Mouse (Mus musculus): ENCODE results near the gene Mettl1. TPM values are rescaled to one million over a fixed set of nuclear protein-coding genes. Genes with fewer than 3 reads are reported as not detected.
A peak's percentile ranks its signal among the peaks of the same experiment; 100 is the strongest.
"Not testable (repeated sequence)": the region's sequence is repeated elsewhere in the genome, so short reads cannot be mapped to it uniquely, and the experiment has no call there.

The Mettl1 gene
- polyA plus RNA-seq, 1 experiment from 2014 or later = 34.9 TPM

DNA sequence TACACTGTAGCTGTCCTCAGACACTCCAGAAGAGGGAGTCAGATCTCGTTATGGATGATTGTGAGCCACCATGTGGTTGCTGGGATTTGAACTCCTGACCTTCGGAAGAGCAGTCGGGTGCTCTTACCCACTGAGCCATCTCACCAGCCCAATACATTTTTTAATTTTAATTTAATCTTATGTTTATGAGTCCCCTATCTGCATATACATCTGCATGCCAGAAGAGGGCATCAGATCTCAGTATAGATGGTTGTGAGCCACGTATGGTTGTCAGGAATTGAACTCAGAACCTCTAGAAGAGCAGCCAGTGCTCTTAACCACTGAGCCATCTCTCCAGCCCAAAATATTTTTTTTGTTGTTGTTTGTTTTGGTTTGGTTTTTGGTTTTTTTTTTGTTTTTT, 31.1 kb downstream of the Mettl1 start:
- not testable (repeated sequence) for H3K27ac ChIP-seq; H3K9ac ChIP-seq; H3K9me3 ChIP-seq (replicated peaks); H3K4me2 ChIP-seq (replicated peaks); H3K4me3 ChIP-seq; ATAC-seq (ENCODE audit: low FRiP score)
- 85% methylated on average over 4 of the region's 4 CpGs for WGBS
- peaks cover 23% of the 10 kb centered on the region for H3K27me3 ChIP-seq
- peaks cover 27% of the 10 kb centered on the region for H3K4me1 ChIP-seq
- H3K36me3 ChIP-seq = peaks cover 12% of the 10 kb centered on the region

DNA sequence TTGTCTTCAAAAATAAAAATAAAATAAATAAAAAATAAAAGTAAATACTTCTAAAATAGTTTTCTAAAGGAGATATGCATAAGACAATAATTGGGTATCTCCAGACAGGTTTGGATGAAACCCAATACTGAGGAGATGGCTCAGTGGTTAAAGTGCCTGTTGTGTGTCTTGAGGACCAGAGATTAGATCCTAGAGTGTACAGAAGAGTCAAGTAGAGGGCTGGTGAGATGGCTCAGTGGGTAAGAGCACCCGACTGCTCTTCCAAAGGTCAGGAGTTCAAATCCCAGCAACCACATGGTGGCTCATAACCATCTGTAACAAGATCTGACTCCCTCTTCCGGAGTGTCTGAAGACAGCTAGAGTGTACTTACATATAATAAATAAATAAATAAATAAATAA, 31.8 kb downstream of the Mettl1 start:
- not testable (repeated sequence) for H3K9ac ChIP-seq; H3K4me2 ChIP-seq (replicated peaks); H3K27ac ChIP-seq; ATAC-seq (ENCODE audit: low FRiP score); H3K36me3 ChIP-seq; H3K9me3 ChIP-seq (replicated peaks); H3K4me3 ChIP-seq
- 81% methylated on average over 2 of the region's 2 CpGs for WGBS
- Histone ChIP-seq H3K4me1 (peaks cover 31% of the 10 kb centered on the region), H3K27me3 (peaks cover 29% of the 10 kb centered on the region)

DNA sequence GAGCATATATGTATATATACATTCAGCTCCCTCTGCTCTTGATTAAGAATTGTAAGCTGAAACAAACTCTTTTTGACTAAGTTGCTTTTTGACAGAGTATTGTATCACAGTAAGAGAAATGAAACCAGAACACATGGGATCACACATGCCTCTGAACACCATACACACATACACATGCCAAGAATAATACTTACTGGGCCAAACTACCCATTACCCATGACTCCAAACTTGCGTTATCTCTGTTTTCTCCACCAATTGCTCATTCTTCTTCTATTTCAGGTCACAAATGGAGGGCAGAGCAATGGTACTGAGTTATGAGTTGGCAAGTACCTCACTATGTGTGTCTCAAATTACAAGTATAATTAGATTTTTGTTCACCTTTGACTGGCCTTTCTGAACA, 32.8 kb downstream of the Mettl1 start:
- H3K27me3 ChIP-seq = peaks cover 38% of the 10 kb centered on the region
- H3K9ac ChIP-seq = no peak overlapping the region
- 100% methylated on average over 1 of the region's 1 CpGs for WGBS
- no peak overlapping the region for H3K4me2 ChIP-seq (replicated peaks)
- H3K4me1 ChIP-seq = peaks cover 27% of the 10 kb centered on the region
- H3K4me3 ChIP-seq = no peak overlapping the region
- no peak for ATAC-seq (ENCODE audit: low FRiP score)
- H3K27ac ChIP-seq = no peak overlapping the region
- H3K36me3 ChIP-seq = no peaks in the 10 kb centered on the region
- H3K9me3 ChIP-seq (replicated peaks) = no peaks in the 10 kb centered on the region

DNA sequence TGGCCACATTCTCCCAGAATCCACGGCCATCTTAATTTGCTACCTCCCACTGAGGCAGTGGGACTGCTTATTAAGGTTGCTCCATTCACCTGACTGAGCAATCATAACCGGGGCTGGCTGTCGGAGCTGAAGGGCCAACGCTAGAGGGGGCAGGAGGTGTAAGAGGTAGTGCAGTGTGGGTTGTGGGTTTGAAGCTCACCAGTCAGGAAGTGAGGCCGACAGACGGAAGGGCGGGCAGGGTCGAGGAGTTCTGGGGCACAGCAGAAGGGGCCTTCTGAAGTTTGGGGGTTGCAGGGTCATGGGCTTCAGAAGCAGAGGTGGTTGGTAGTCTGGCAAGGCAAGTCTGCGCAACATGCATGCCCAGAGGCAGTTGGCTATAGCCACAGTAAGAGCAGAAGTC, 33.9 kb downstream of the Mettl1 start, which contains the start of gene Agap2:
TSS of gene Agap2 (plus strand) at position 205 of the 400 bp plus-strand sequence.
- no peak within 1 kb of the TSS for H3K27ac ChIP-seq
- WGBS = 66% methylated on average over 9 of the region's 9 CpGs
- no peak within 1 kb of the TSS for H3K4me2 ChIP-seq (replicated peaks)
- ATAC-seq (ENCODE audit: low FRiP score) = no peak
- H3K36me3 ChIP-seq = no peaks in the 10 kb centered on the region
- H3K4me1 ChIP-seq = peaks cover 31% of the 10 kb centered on the region
- peaks cover 49% of the 10 kb centered on the region for H3K27me3 ChIP-seq
- H3K9me3 ChIP-seq (replicated peaks) = no peaks in the 10 kb centered on the region
- no peak within 1 kb of the TSS for H3K4me3 ChIP-seq
- no peak within 1 kb of the TSS for H3K9ac ChIP-seq

DNA sequence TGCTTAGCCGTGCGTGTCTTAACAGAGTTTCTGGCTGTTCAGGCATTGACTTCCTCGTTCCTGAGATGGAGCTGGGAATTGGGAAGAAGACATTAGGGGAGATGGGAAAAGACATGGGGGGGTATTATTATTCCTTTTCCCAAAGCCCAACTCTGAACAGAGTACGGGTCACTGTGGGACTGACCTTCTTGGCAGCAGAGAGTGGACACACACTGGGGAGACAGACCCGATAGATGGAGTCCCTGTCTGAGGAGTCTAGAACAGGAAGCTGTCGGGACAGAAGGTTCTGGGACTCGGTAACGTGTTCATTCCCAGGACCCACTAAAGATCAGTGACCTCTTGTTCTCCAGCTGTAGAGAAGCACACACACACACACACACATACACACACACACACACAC, 34.4 kb downstream of the Mettl1 start:
- H3K4me2 ChIP-seq (replicated peaks) = no peak overlapping the region

DNA sequence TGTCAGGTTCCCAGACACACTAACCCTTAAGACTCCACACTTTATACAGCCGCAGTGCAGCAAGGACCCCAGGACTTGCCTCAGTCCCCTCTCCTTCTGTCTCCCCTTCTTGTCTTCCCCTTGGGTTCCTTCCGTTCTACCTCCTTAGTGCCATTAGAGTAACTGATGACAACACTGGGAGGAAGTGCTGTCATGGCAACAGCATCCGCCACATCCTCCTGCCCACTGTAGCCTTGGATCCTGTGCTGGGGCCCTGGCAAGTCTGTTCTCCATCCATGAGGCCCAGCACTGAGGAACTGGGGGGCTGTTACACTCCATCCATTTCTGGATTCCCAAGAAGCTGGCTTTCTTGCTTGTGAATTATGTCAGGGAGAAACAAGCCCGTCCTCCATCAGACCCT, 34.9 kb downstream of the Mettl1 start:
- Histone ChIP-seq H3K4me1 (peaks cover 37% of the 10 kb centered on the region), H3K4me2 (replicated peaks) (no peak overlapping the region), H3K27ac (no peak overlapping the region), H3K9me3 (replicated peaks) (no peaks in the 10 kb centered on the region), H3K9ac (no peak overlapping the region), H3K36me3 (no peaks in the 10 kb centered on the region), H3K27me3 (peaks cover 59% of the 10 kb centered on the region), H3K4me3 (no peak overlapping the region)
- no peak for ATAC-seq (ENCODE audit: low FRiP score)
- WGBS = 46% methylated on average over 4 of the region's 4 CpGs

More for the DNA sequence above, 34.4 kb downstream of the Mettl1 start:
- no peaks in the 10 kb centered on the region for H3K9me3 ChIP-seq (replicated peaks)
- no peak overlapping the region for H3K4me3 ChIP-seq
- no peak for ATAC-seq (ENCODE audit: low FRiP score)
- H3K9ac ChIP-seq = no peak overlapping the region
- no peak overlapping the region for H3K27ac ChIP-seq
- 61% methylated on average over 8 of the region's 8 CpGs for WGBS
- H3K27me3 ChIP-seq = peaks cover 54% of the 10 kb centered on the region
- no peaks in the 10 kb centered on the region for H3K36me3 ChIP-seq
- H3K4me1 ChIP-seq = peaks cover 37% of the 10 kb centered on the region

DNA sequence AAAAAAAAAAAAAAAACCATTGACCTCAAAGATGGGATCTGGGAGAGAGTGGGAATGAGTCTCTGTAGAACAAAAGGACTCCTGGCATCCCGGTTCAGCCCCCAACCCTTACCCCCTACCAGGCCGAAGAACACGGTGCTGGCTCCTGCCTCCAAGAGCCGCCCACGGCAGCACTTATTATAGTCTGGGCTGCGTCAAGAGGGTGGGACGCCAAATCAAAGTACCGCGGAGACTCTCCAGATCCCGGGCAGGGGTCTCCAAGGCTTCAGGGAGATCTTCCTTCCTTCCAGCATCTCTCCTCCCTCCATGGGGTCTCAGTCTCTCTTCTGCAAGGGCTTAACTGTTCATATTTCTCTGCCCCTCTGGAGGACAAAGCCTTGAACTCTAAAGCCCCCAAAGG, 36.3 kb downstream of the Mettl1 start:
- peak overlapping the region; percentile 97 for H3K4me2 ChIP-seq (replicated peaks)

DNA sequence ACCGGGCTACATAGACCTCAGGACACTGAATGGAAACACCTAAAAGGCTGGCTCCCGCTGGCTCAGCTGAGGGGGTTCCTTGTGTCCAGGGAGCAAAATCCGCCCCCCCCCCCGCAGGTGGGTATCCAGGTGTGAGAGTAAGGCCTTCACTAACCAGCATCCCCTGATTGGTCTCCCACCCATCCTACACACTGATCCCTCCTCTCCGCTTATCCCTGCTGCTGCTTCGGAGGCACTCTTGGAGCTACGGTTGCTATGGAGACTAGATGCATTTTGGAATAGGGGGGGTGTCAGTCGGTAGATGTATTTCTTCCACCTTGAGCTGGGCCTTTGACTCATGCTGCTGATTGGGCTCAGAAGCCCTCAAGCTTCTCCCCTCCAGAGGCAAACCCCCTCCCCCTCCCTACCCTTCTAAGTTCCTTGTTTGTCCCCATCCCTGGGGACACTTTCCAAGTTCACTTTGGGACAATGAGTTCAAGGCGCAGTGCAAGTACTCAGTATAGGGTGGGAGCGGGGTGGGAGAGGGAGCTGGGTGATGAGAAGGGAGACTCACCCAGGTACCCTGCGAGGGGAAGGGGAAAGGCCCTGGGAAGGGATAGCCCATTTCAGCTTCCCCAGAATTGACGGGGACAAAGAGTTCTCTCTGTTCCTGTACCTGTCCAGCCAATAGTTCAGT, 36.9 kb downstream of the Mettl1 start:
- peak overlapping the region; percentile 93 for H3K9ac ChIP-seq
- 3% methylated on average over 12 of the region's 12 CpGs for WGBS
- peak overlapping the region; percentile 56 for H3K27ac ChIP-seq
- H3K36me3 ChIP-seq = no peaks in the 10 kb centered on the region
- no peaks in the 10 kb centered on the region for H3K9me3 ChIP-seq (replicated peaks)
- H3K27me3 ChIP-seq = peaks cover 79% of the 10 kb centered on the region
- peaks cover 49% of the 10 kb centered on the region for H3K4me1 ChIP-seq
- ATAC-seq (ENCODE audit: low FRiP score) = peak; percentile 55
- peak overlapping the region; percentile 70; the same call in 1 of the 2 replicates for H3K4me3 ChIP-seq
- peak overlapping the region; percentile 97 for H3K4me2 ChIP-seq (replicated peaks)

More for the DNA sequence above, 36.3 kb downstream of the Mettl1 start:
- peak overlapping the region; percentile 27; the same call in 1 of the 2 replicates for H3K9ac ChIP-seq
- peak overlapping the region; percentile 70; the same call in 1 of the 2 replicates for H3K4me3 ChIP-seq
- WGBS = 5% methylated on average over 10 of the region's 10 CpGs
- H3K9me3 ChIP-seq (replicated peaks) = no peaks in the 10 kb centered on the region
- peak overlapping the region; percentile 56 for H3K27ac ChIP-seq
- peaks cover 73% of the 10 kb centered on the region for H3K27me3 ChIP-seq
- peaks cover 48% of the 10 kb centered on the region for H3K4me1 ChIP-seq
- H3K36me3 ChIP-seq = no peaks in the 10 kb centered on the region
- ATAC-seq (ENCODE audit: low FRiP score) = no peak

DNA sequence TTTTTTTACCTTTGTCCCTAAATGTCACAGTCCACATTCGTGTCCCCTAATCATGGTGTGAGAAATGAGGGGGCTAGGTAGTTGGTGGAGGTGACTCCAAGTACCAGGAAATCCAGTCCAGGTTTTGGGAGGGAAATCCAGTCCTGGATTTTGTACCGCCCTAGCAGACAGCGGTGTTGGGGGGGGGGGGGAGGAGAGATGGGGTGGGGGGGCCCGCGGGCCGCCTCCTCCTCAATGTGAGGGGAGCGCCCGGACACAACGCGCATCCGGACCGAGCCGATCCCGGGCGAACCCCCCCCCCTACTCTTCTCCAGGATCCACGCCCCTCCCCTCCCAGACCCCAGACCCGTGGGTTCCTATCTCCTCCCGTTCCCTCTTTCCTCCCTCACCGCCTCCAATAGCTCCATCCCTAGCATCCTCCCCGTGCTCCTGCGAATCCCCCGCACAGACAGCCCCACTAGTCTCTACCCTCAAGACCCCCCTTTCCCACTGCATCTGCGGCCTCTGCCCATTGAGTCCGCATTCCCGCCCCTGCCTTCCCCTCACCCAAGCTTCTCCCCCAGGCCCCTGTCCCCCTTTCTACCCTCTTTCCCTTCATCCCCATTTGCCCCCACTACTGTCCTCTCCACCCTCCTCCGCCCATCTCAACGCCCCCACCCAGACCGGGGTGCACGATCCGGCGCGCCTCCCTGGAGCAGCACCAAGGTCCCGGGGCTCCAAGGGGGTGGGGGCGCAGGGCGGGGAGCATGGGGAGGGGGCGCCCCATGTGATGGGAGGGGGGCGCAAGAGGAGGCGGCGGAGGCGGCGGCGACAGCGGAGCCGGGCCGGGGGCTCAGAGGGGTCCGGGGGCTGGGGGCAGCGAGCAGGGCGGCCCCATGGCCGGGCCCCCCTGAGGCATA, 37.7 kb downstream of the Mettl1 start:
- peaks cover 49% of the 10 kb centered on the region for H3K4me1 ChIP-seq
- H3K4me3 ChIP-seq = peak overlapping the region; percentile 70
- no peaks in the 10 kb centered on the region for H3K9me3 ChIP-seq (replicated peaks)
- WGBS = 2% methylated on average over 35 of the region's 49 CpGs
- H3K27me3 ChIP-seq = peaks cover 86% of the 10 kb centered on the region
- H3K27ac ChIP-seq = peak overlapping the region; percentile 76
- ATAC-seq (ENCODE audit: low FRiP score) = peak; percentile 76
- H3K4me2 ChIP-seq (replicated peaks) = peak overlapping the region; percentile 97
- no peaks in the 10 kb centered on the region for H3K36me3 ChIP-seq
- H3K9ac ChIP-seq = peak overlapping the region; percentile 93

DNA sequence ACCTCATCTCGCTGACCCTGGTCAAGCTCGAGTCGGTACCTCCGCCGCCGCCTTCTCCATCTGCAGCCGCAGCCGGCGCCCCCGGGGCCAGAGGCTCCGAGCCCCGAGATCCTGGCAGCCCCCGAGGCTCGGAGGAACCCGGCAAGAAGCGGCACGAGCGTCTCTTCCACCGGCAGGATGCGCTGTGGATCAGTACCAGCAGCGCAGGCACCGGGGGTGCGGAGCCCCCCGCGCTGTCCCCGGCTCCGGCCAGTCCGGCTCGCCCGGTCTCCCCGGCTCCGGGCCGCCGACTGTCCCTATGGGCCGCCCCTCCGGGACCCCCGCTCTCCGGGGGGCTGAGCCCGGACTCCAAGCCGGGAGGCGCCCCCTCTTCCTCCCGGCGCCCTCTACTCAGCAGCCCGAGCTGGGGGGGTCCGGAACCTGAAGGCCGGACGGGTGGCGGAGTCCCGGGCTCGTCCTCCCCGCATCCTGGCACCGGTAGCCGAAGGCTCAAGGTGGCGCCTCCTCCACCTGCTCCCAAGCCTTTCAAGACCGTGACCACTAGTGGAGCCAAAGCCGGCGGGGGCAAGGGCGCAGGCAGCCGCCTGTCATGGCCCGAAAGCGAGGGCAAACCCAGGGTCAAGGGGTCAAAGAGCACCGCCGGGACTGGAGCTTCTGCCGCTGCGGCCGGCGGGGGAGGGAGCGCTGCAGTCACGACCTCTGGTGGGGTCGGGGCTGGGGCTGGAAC, 38.6 kb downstream of the Mettl1 start:
- H3K4me2 ChIP-seq (replicated peaks) = peak overlapping the region; percentile 97
- no peaks in the 10 kb centered on the region for H3K36me3 ChIP-seq
- peaks cover 94% of the 10 kb centered on the region for H3K27me3 ChIP-seq
- ATAC-seq (ENCODE audit: low FRiP score) = peak; percentile 2; the same call in 1 of the 2 replicates
- peaks cover 49% of the 10 kb centered on the region for H3K4me1 ChIP-seq
- peak overlapping the region; percentile 70 for H3K4me3 ChIP-seq
- no peaks in the 10 kb centered on the region for H3K9me3 ChIP-seq (replicated peaks)
- H3K9ac ChIP-seq = peak overlapping the region; percentile 93
- peak overlapping the region; percentile 76 for H3K27ac ChIP-seq
- WGBS = 2% methylated on average over 63 of the region's 70 CpGs

DNA sequence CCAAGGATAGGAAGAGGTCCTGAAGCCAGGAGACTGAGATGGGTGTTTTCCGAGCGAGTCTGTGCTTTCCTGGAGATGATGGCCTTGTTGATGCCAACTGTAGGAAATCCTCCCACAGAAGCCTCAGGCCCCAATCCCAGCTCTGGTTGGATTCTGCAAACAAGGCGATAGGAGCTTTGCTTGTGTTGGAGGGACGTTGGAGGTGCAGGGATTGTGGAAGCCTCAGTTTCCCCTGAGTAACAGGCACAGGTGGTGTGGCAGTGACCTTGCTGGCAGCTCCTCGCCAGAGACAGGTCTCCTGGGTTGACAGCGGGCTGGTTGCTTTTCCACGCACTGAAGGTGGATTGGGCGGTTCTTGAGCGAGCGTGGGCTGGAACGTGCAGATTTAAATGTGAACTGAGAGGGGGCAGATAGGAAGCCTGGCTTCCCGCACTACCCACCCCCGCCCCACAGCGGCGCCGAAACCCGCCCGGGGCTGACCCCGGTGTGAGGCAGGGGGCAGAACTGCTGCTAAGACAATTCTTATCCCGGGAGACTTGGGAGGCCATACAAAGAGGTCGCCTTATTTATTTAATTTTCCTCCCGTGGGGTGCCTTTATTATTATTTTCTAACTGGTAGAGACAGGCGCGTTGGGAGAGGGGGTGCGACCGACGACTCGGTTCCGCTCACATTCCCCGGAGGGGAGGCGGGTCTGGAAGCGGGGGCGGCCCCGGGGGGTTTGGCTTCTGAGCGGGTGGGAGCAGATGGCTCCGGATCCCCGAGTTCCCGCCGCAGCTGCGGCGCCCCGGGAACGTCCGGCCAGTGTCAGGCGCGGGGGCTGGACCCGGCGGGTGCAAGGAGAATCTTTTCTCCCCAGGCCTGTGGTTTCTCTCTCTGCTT, 39.9 kb downstream of the Mettl1 start:
- Histone ChIP-seq H3K4me1 (peaks cover 49% of the 10 kb centered on the region), H3K4me3 (peak overlapping the region; percentile 70), H3K27ac (no peak overlapping the region; the same call in 1 of the 2 replicates), H3K9ac (peak overlapping the region; percentile 60), H3K27me3 (peaks cover 83% of the 10 kb centered on the region), H3K9me3 (replicated peaks) (no peaks in the 10 kb centered on the region), H3K36me3 (no peaks in the 10 kb centered on the region), H3K4me2 (replicated peaks) (peak overlapping the region; percentile 97)
- no peak for ATAC-seq (ENCODE audit: low FRiP score)
- WGBS = 3% methylated on average over 48 of the region's 48 CpGs

Measured in hindbrain, embryonic 12.5 days (tissue).